Mouse (Mus musculus) embryonic fibroblast, embryonic 13.5 days (primary cell): ENCODE measurements at regions not wholly inside any gene's neighbourhood (a gene's known extent, or its start where the extent isn't known, plus 50 kb on each side); places are given as distances from the start of the nearest gene placed in this dataset.

Experiments used
- CTCF ChIP-seq: IDR thresholded peaks from 2 replicates; pipeline ENCODE4 v1.5.1; 2011; ENCODE audit warnings: mild to moderate bottlenecking, control low read depth, low read length, moderate library complexity, borderline replicate concordance; ENCODE audit not compliant: insufficient read depth
- POLR2A ChIP-seq: IDR thresholded peaks from 2 replicates; pipeline ENCODE4 v1.6.1; 2011; ENCODE audit warnings: low read depth, mild to moderate bottlenecking, control low read depth, low read length, moderate library complexity

DNA sequence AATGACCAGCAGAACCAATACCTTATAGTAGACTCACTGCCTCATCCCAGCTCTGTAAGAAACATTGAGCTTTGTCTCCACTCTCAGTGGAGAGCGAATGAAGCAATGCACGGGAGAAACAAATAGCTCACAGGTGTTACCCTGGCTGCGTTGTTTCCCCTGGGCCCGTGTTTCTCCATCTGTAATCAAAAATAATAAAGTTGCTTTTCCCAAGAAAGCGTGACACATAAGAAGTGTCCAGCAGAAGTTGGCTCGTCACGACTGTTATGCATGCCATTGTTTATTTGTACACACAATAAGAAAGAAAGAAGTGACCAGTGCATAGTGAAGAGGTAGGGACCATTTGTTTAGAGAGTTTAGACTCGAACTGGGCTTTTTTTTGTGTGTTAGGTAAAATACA, 171.3 kb upstream of the Frmd6 start:
- TF ChIP-seq POLR2A (no peak), CTCF (no peak)
